Mouse (Mus musculus) neutrophil, adult 5-6 weeks (primary cell): ENCODE results near the gene Idh2. TPM values are rescaled to one million over a fixed set of nuclear protein-coding genes. Genes with fewer than 3 reads are reported as not detected.

Source experiments
- ATAC-seq: fragments of 151-379, 151-347 bp; 2 replicates; pipeline ENCODE4 v1.8.0; 2017; ENCODE audit warnings: mild to moderate bottlenecking, moderate TSS enrichment; ENCODE audit not compliant: insufficient number of reproducible peaks, poor library complexity, low FRiP score, severe bottlenecking; ENCODE audit errors: extremely low read depth
- total RNA-seq: library from RNA; stranded (forward); fragments of 200-1000 nt; gene quantifications from 2 replicates; pipeline ENCODE4 v1.2.3, GENCODE M21; 2017

Idh2 gene
- total RNA-seq, 1 experiment from 2014 or later = 18.0 TPM

DNA sequence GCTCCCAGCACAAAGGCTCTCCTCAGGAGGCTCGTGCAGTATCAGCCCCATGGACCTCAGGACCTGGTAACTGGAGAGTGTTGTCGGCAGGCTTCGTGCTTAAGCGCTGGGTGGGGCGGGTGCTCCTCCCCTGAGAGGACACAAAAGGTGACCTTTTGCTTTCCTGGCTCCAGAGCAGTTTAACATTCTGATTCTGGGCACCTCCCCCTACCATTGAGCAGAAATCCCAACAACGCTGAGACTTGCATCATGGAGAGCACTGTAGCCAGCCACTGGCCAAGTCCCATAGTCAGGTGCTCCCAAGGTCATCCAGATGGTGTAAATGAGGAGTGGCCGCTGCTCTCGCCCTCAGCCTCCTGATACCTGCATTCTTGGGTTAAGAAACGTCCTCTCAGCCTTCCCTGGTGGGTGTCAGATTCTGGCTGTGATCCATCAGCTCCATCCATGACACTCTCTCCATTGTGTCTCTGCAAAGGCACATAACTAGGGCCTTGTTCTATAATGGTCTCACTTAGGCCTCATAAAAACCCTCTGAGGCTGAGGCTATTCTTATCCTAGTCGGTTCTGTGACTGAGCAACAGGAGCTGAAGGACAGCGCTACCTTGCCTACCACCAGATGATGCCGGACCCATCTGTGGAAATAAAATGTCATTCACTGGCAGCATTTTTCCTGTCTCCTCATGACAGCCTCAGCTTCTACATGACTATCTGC, 15.3 kb upstream of the Idh2 start:
- ATAC-seq = no peak

DNA sequence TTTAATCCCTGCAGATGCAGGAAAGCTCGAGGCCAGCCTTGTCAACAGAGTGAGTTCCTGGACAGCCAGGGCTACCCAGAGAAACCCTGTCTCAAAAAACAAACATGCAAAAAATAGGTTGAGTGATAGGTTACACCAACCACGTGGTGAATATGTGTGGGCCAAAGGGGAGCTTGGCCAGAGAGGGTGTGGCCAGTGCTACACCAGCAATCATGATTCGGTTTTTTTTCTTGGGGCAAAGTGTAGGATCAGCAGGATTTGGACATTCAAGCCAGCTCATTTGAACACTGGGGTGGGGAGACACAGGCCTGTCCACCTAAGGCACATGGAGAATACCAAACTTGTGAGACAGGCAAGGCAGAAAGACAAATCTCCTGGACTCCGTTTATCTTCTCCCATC, 14.1 kb upstream of the Idh2 start:
- ATAC-seq = no peak

DNA sequence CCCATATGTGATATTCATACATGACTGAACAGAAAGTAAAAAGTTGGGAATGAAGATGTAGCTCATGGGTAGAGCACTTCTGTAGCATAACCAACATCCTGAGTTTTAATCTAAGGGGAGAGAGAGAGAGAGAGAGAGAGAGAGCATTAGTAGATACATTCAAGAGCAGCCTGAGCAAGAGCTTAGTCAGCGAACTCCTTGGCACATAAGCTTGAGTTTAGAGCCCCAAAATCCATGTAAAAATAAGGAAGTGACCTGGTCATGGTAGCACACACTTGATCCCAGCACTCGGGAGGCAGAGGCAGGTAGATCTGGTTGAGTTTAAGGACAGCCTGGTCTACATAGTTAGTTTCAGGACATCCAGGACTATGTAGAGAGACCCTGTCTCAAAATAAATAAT, 8.5 kb upstream of the Idh2 start:
- ATAC-seq = no peak

DNA sequence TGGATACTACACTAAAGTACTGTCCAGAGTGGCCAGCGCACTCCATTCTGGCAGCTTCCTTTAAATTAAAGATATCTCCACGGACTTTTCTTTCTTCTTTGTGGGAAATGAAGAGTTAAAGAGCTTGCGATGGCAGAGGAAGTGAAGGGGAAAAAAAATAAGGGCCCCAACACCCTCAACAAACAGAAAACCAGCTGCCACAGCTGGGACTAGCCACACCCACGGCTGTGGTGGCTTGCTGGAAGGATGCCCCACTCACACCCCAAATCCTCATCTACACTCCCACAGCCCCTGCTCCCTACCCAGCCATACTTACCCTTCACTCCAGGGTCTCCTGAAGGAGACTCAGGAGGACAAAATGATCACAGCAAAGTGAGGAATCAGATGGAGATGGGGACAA, 7.9 kb upstream of the Idh2 start:
- ATAC-seq = peak; percentile 33; the same call in 1 of the 2 replicates

DNA sequence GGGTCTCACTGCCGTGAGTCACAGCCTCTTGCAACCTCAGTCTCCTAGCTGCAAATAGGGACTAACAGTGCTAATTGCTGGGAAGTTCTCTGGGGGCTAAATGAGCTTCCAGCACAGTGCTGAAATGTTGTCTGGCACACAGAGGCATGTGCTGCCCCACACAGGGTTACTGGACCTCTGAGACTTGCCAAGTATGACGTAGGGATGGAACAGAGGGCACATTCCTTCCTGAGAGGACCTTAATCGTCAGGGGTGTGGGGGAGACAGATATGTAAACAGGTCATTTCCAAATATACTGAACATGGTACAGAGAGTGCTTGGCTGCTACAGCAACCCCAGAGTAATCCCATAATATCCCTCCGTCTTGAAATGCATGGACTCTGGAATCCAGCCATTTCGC, 5.9 kb upstream of the Idh2 start:
- ATAC-seq = no peak

DNA sequence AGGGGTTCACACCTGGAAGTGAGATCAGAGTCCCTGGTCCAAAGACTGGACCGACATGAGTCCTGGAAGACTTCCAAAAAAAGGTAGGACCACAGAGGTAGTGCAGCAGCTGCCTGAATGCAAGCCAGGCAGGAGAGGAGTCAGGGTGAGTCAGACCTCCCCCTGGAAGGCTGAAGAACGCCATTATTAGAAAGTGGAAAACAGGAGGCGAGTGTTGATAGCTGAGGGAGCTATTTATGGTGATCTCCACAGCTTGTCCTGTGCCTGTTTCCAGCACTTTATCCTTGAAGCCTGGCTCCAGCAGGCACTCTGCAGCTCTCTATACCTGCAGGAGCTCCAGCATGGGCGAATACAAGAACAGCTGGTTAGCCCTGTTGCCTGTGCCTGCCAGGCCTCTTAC, 4.0 kb upstream of the Idh2 start:
- ATAC-seq = no peak

DNA sequence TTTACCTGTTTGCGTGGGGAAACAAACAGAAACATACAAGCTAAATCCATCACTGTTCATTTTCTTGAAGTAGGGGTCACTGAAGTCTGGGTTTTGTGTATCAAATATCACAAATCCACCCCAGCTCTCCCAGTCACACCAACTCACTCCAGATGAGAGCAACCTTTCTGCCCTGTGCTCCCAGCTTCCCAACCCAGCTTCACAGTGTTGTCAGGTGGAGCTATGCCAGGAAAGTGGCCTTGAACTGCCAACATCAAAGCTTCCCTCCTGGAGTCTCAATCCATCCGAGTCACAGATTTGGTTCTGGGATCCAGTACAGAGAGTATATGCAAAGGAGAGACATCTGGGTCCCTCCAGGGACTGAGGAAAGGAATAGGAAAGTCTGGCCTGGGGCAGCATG, 966 bp upstream of the Idh2 start:
- ATAC-seq = no peak

DNA sequence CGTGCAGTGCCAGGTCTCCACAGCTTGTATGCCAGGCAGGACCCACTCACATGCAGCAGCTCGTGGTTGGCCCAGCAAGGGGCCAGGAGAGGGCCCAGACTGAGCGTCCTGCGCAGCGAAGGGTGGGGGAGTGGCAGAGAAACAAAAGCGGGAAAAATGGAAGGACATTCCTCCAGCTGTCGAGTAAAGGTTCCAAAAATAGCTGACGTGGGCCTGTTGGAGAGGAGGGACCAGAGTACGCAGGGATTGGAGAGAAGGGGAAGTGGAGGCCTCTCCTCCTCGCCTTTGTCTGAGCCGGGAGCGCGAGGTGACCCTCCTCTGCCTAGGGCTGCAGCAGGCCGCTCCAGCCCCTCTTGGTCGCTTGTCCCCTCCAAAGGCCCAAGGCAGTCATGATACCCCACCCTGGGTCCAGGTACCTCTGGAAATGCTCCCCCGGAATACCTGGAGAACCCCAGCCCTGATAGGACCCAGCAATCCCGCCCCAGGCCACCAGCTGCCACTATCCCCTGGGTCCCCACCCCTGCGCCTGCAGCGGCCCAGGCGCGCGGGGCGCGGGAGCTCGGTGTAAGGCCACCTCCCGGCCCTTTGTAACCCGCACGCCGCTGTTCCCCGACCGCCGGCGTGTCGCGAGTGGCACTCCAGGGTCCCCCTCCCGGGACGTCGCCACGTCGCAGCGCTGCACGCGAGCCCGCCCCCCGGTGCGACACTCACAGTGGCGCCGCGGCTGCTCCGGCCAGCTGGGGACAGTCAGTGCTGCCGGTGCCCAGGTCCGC, 555 bp downstream of the Idh2 start:
- ATAC-seq = peak; percentile 17; the same call in 1 of the 2 replicates

DNA sequence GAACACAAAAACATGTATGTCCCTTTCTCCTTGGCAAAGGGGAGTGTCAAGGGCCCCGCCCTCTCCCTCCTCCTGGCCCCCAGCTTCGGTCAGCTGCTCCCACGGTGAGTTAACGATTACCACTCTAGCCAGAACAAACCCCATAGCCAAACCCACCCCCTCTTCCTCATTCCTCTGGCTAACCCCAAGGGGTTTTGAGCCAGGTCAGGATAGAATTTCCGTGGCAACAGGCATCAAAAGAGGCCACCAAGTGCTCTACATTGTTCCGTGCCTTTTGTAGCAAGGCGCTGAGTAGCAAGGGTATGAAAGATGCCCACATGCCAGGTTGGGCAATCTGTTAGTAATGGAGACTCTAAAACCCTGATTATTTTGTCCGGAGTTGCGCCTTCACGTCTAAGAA, 1.2 kb downstream of the Idh2 start:
- no peak for ATAC-seq

DNA sequence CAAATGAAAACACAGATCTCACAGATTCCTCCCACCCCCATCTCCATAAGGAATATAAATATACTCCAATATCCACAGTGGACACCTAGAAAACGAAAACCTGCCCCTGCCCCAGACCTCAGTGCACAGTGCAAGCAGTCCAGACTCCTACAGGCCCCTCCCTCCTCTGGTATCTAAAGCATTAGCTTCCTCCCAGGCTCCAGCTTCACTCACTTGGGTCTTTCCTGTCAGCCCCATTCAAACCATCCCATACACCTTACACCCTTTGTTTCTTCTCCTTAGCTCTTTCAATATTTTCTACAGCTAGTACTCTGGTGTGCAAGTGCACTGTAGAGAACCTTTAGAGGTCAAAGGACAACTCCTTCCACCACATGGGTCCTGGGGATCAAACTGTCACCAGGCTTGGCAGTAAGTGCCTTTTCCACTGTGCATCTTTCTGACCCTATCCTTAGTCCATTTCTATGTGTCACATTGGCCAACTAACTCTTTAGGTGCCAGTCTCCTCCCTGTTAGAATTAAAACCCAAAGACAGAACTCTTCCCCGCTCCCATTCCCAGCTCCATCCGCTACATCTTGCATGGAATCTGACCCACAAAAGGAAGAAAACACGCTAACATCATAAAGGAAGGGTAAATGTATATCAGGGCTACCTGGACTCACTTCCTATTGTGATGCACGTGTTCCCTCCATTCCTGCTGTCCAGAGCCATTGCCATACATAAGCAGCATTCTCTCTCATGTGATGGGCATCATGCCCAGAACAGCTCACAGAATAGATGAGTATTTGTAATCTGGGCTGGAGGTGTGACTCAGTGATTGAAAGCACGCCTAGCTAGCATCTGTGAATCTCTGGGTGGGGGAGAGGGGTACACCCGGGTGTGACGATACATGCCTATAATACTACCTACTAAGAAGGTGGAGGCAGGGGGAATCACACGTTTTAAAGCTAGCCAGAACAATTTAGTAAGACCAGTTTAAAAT, 3.8 kb downstream of the Idh2 start:
- no peak for ATAC-seq

DNA sequence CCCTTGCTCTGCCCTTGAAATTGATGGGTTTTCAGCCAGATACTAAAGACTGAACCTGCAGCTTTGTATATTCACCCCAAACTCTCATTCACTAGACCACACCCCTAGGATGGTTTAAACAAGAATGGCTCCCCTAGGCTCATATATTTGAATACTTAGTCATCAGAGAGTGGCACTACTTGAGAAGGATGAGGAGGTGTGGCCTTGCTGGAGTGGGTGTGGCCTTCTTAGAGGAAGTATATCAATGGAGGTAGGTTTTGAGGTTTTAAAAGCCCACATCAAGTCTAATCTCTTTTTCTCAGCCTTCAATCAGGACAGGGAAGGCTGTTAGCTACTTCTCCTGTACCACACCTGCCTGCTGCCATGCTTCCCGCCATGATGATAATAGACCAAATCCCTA, 8.8 kb downstream of the Idh2 start:
- ATAC-seq = no peak

DNA sequence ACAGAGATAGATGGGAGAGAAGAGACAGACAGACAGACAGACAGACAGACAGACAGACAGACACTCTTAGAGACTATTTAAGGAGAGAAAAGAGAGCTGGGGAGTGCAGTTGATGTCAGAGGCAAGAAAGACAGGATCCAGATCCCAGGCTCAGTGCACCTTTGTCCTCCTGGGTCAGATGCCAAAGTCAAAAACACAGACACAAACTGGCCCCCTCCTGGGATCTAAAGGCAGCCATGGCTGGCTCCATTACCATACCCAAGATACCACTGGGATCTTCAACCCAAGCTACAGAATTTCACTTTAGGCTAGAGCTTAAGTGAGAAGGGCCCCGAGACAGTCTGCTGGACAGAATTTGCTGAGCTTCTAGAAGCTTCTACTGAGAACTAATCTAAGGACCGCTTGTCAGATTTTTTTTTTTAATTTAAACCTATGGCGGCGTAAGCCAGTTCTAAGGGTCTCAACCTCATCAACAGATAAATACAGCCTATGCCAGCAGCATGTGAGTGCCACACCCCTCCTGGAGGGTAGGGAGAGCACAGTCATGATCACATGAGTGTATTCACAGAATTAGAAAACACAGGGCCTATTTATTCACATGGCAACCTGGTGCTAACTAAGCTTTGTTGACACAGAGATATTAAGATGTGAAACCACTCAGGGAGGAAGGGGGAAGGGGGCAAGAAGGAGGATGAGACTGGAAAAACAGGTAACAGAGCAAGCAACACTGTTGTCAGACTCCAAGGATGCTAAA, 9.4 kb downstream of the Idh2 start:
- no peak for ATAC-seq

DNA sequence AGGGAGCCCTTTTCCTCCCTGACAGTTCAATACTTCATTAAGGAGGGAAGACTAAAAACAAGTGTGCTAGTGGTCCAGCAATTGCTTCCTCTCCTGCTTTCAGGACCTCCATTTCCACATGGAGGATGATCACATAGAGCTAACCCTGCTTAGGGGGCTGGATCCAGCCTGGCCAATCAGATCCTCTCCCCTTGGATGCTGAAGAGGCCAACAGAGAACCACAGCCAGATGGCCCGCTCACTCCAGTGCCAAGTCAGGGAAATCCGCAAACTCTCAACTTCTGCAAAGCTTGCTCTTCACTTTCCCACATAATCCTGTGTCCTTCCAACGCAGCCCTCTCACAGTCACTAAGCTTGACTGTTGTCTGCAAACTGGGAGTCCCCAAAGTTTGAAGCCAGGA, 11.9 kb downstream of the Idh2 start:
- no peak for ATAC-seq

DNA sequence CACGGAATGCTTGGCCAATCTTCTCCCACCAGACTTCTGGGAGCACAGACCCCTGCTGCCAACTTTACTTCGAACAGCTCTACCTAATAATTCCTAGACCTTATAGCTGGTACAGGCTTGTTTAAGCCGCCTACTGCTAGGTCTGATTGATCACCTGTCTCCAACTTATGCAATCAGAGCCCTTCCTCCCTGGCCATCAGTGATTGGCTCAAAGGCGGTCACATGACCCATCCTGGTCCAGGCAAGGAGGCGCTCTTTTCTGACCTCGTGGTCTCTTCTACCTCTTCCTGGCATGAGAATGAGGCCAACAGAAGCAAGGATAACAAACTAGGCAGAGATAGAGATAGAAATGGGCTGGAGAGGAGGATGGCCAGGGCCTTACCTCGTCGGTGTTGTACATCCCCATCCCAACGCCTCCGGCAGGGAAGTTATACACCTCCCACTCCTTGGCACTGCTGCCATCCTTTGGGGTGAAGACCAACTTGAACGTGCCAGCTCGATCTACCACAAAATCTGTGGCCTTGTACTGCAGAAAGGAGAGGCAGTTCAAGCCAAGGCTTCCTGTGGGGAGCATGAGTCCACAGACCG, 16.7 kb downstream of the Idh2 start:
- no peak for ATAC-seq

DNA sequence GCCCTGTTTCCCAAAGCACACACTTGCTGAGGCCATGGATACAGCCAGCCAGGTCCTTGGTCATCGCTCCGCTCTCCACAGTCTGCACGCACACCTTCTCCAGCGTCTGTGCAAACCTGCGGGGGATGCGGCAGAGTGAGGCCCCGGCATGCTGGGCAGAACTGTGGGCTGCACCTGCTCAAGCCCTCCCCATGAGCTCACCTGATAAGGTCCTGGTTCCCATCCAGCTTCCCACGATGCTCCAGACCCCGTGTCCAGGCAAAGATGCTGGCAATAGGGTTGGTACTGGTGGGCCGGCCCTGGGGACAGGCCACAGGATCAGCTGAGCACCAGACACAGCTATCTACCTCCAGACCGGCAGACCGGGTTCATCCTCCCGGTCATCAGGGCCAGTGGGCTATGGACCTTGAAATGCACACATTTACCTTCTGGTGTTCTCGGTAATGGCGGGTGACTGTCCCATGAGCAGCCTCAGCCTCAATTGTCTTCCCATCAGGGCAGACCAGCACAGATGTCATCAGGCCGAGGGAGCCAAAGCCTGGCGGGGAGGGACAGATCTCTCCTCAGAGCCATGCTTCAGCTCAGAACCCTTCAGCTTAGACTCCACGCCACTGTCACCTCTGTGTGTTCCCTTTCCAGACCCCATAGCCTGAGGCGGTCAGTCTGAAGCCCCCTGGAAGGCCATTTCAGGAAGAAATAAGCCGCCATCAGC, 19.4 kb downstream of the Idh2 start:
- ATAC-seq = no peak

DNA sequence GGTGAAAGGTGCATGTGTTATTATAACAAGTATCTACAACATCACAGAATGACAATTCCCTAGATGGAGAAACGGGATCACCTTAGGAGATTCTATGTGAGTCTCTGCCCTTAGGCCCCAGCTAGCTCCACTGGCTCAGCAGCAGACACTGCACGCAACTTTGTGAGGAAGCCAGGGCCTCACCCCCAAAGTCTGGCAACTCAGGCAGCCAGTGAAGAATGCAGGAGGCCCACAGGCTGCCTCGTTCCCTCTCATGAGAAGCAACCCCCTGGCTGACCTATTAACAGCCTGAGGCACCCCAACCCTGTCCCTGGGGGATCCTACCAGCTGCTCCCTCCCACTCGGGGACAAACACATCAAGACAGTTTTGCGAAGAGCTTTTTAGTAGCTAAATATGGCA, 20.7 kb downstream of the Idh2 start:
- ATAC-seq = no peak

DNA sequence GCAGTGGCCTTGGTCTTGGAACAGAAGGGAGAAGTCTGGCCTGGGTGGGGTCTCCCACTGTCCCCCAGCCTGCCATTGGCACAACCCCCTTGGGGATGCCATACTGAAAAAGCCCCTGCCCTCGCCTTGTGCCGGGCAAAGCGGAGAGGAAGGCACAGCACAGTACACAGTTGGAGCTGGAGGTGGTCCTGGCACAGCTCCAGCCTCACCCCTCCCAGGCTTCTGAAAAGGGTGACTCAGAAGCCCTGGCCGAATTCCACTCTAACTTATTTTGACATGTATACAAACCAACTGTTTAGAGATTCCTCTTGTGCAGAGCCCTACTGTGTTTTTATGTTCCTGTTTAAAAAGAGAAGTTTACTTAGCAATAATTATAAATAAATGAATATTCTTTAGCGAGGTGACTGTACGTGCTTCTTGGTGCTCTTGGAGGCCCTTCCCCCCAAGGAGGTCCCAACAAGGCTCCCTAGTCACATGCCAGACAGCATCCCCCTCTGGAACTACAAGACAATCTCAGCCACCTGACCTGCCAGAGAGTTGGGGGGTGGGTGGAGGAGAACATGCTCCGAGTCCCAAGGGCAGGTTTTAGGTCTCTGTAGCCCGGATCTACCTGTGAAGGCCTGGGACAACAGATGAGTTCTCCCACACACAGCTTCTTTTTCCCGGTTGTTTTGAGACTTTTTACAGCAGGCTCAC, 22.7 kb downstream of the Idh2 start:
- ATAC-seq = no peak
